Mouse (Mus musculus) myocyte (in vitro differentiated cells): ENCODE measurements around the gene Birc6.

Source experiments
- MAX ChIP-seq: IDR thresholded peaks from one replicate; pipeline ENCODE4 v1.6.1; 2011; ENCODE audit warnings: low read depth, mild to moderate bottlenecking, control low read depth
- POLR2AphosphoS2 ChIP-seq: IDR thresholded peaks from one replicate; pipeline ENCODE4 v1.6.1; 2011; ENCODE audit warnings: low read depth, control low read depth; ENCODE audit not compliant: insufficient read length

- TF ChIP-seq POLR2AphosphoS2 (peak; percentile 97), MAX (peak; percentile 77)
Observed at GRCm38 (mm10) chr17:74527729-74528607, at the start of gene Birc6.
